ENCODE assay signal across 9 mouse cellular contexts in the genomic region with DNA sequence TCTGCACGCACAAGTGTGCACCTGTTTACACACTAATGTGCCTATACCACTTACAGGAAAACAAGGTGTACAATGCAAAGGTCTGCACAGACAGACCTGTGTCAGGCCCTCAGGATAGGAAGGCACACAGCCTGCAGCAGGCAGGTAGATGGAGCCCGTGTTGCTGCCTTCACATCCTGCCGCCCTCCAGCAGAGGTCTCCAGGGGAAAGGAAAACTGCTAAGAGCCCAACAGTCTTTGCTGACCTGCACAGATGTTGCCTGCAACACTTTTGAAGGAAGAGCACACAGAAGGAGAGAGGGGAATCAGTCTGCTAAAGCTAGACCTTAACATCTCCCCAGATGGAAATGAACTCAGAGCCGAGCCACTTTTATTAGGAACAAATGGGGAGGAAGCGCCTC. TPM values are rescaled to one million over a fixed set of nuclear protein-coding genes. Genes with fewer than 3 reads are reported as not detected.
DNase-seq lines count a peak whose midpoint lies in the region; ATAC-seq and TF ChIP-seq lines count a peak whose summit lies in the region.
"Had no signal": no experiment of that assay in that cellular context is flagged by ENCODE, and none has a peak within 500 bp of the region (broad histone marks: within the 10 kb centered on the region; RNA-seq: fewer than 3 reads in every experiment).

No protein-coding gene starts in this region.

- peak; percentile 78 for TF ChIP-seq CTCF in midbrain, postnatal 0 days (IDR thresholded peaks at IDR 0.05)

- peak; percentile 75 for ATAC-seq in hindbrain, embryonic 16.5 days
- peak; percentile 23; the same call in 1 of the 2 replicates for ATAC-seq in midbrain, postnatal 0 days (ENCODE audit: low FRiP score)

- H3K4me1 ChIP-seq in hindbrain, embryonic 16.5 days (ENCODE audit: control insufficient read depth, insufficient read depth, low read depth, low read length) = peaks cover 8% of the 10 kb centered on the region
- peaks cover 6% of the 10 kb centered on the region; the same call in 1 of the 2 replicates for H3K4me1 ChIP-seq in midbrain, postnatal 0 days (ENCODE audit: insufficient read depth, low read length)

- H3K4me2 ChIP-seq in hindbrain, embryonic 16.5 days (ENCODE audit: low read length) = peak overlapping the region; percentile 32; the same call in 1 of the 2 replicates
- no peak overlapping the region for H3K4me2 ChIP-seq in midbrain, postnatal 0 days (ENCODE audit: low read depth, low read length, poor library complexity, severe bottlenecking)

- 0 out of 2 replicates have a peak overlapping the region, but pooled peaks have one; percentile 27 for H3K27ac ChIP-seq in hindbrain, embryonic 16.5 days (ENCODE audit: low read depth, low read length)
- H3K27ac ChIP-seq in midbrain, postnatal 0 days (ENCODE audit: low read depth, low read length) = no peak overlapping the region

- no peaks in the 10 kb centered on the region for H3K36me3 ChIP-seq in hindbrain, embryonic 16.5 days (ENCODE audit: control insufficient read depth, insufficient read depth, low read length)
- H3K36me3 ChIP-seq in midbrain, postnatal 0 days (ENCODE audit: insufficient read depth, low read length) = no peaks in the 10 kb centered on the region
- H3K36me3 ChIP-seq: G1E had no signal

- 38% methylated on average over 5 of the region's 5 CpGs for WGBS in hindbrain, embryonic 16.5 days
- WGBS in midbrain, postnatal 0 days = 37% methylated on average over 5 of the region's 5 CpGs

- no peak overlapping the region for H3K4me3 ChIP-seq in hindbrain, embryonic 16.5 days (ENCODE audit: low read length)
- H3K4me3 ChIP-seq in midbrain, postnatal 0 days (ENCODE audit: low read depth, low read length) = no peak overlapping the region

- 0 out of 2 replicates have a peak overlapping the region, but pooled peaks have one; percentile 16 for H3K9ac ChIP-seq in hindbrain, embryonic 16.5 days (ENCODE audit: low read depth, low read length)
- H3K9ac ChIP-seq in midbrain, postnatal 0 days (replicated peaks; ENCODE audit: low read length, poor library complexity, severe bottlenecking) = no peak overlapping the region

- no peaks in the 10 kb centered on the region for H3K27me3 ChIP-seq in hindbrain, embryonic 16.5 days (replicated peaks; ENCODE audit: control insufficient read depth, insufficient read depth, low read length)
- H3K27me3 ChIP-seq in midbrain, postnatal 0 days (ENCODE audit: insufficient read depth, low read length) = no peaks in the 10 kb centered on the region

- no peaks in the 10 kb centered on the region for H3K9me3 ChIP-seq in hindbrain, embryonic 16.5 days (ENCODE audit: control insufficient read depth, low read length)
- no peaks in the 10 kb centered on the region for H3K9me3 ChIP-seq in midbrain, postnatal 0 days (ENCODE audit: low read length)
- H3K9me3 ChIP-seq: G1E had no signal

- peak; percentile 23 for DNase-seq in cerebellum, postnatal 10 days
- DNase-seq in cerebellum, adult 11-12 months = no peak
- peak; percentile 11 for DNase-seq in right cerebral cortex, postnatal 4 days
- no peak for DNase-seq in right cerebral cortex, postnatal 36 days (ENCODE audit: low spot score in 2 of 2)
- peak; percentile 65 for DNase-seq in midbrain, postnatal 0 days (ENCODE audit: low spot score)
- DNase-seq in B cell, adult 2 months = no peak
- DNase-seq in adrenal gland, postnatal 4 days (ENCODE audit: low spot score in 2 of 2) = no peak

RNA-seq across cellular contexts. Expression of gene Bcl2l11, which starts 47.0 kb away (rescaled TPM):
- 8.6 and 12.2 TPM in 2 replicates for polyA plus RNA-seq in hindbrain, embryonic 16.5 days (2015; fragmentation: Nextera tagmentation; extraction: Ambion mirVana)
- total RNA-seq in midbrain, postnatal 0 days (2014; rRNA removed) = 6.5 and 13.1 TPM in 2 replicates
- polyA plus RNA-seq in midbrain, postnatal 0 days (2015; fragmentation: Nextera tagmentation; extraction: Ambion mirVana) = 3.7 and 5.1 TPM in 2 replicates
- 10 to 100 TPM; 37.2 to 37.7 TPM for total RNA-seq in adrenal gland, postnatal 4 days (2021)

Comparison
In these comparisons a context has a peak if more than half of its experiments do, and no peak if none do; other contexts are left out.
1. DNase-seq: peak in cerebellum, postnatal 10 days (2 of 2), right cerebral cortex, postnatal 4 days (single experiment) and midbrain, postnatal 0 days (single experiment); none in cerebellum, adult 11-12 months (single experiment), right cerebral cortex, postnatal 36 days (0 of 2), B cell, adult 2 months (0 of 2) and adrenal gland, postnatal 4 days (0 of 2).